Mouse (Mus musculus) limb, embryonic 13.5 days (tissue): Measurements from ENCODE around the gene Ap1m1. TPM values are rescaled to one million over a fixed set of nuclear protein-coding genes. Genes with fewer than 3 reads are reported as not detected.

Source experiments
- ATAC-seq: fragments of 200-750 bp; cut with Nextera tagmentation; 2 replicates; pipeline ENCODE4 v1.8.0; 2017; ENCODE audit warnings: low read depth, moderate number of reproducible peaks, moderate TSS enrichment; ENCODE audit not compliant: low FRiP score
- H3K27ac ChIP-seq: fragments of 300-500 bp; sonication (generic); 2 replicates; pipeline ENCODE4 v1.5.1; 2015; ENCODE audit warnings: inconsistent platforms, mild to moderate bottlenecking, moderate library complexity
- H3K27me3 ChIP-seq: fragments of 300-500 bp; sonication (generic); 2 replicates; pipeline ENCODE4 v1.6.1; 2015; ENCODE audit warnings: mild to moderate bottlenecking, inconsistent platforms
- H3K36me3 ChIP-seq: fragments of 300-500 bp; sonication (generic); 2 replicates; pipeline ENCODE4 v1.6.1; 2015; ENCODE audit warnings: inconsistent platforms, mild to moderate bottlenecking, moderate library complexity
- H3K4me1 ChIP-seq: fragments of 300-500 bp; sonication (generic); 2 replicates; pipeline ENCODE4 v1.6.1; 2015; ENCODE audit warnings: inconsistent platforms
- H3K4me2 ChIP-seq: fragments of 300-500 bp; sonication (generic); replicated peaks from 2 replicates; pipeline ENCODE4 v1.6.1; 2015; ENCODE audit warnings: inconsistent platforms, mild to moderate bottlenecking, moderate library complexity
- H3K4me3 ChIP-seq: fragments of 300-500 bp; sonication (generic); 2 replicates; pipeline ENCODE4 v1.5.1; 2015; ENCODE audit warnings: moderate library complexity, mild to moderate bottlenecking, inconsistent platforms
- H3K9ac ChIP-seq: fragments of 300-500 bp; sonication (generic); 2 replicates; pipeline ENCODE4 v1.6.1; 2015; ENCODE audit warnings: mild to moderate bottlenecking, inconsistent platforms
- H3K9me3 ChIP-seq: fragments of 300-500 bp; sonication (generic); 2 replicates; pipeline ENCODE4 v1.6.1; 2016; ENCODE audit warnings: inconsistent platforms
- WGBS: fragments of 180-500 bp; shearing (Covaris S2); methylation state at CpG from one replicate; pipeline ENCODE4 v1.1.7; 2015; 5-methylcytosine and 5-hydroxymethylcytosine counted together
- polyA plus RNA-seq: library from polyadenylated mRNA; unstranded; fragments of >200 nt; fragmentation: Nextera tagmentation; extraction: Ambion mirVana; gene quantifications from 2 replicates; pipeline ENCODE4 v1.2.1, GENCODE M21; 2015

Ap1m1 gene
- polyA plus RNA-seq, 1 experiment from 2014 or later, result 132 TPM

DNA sequence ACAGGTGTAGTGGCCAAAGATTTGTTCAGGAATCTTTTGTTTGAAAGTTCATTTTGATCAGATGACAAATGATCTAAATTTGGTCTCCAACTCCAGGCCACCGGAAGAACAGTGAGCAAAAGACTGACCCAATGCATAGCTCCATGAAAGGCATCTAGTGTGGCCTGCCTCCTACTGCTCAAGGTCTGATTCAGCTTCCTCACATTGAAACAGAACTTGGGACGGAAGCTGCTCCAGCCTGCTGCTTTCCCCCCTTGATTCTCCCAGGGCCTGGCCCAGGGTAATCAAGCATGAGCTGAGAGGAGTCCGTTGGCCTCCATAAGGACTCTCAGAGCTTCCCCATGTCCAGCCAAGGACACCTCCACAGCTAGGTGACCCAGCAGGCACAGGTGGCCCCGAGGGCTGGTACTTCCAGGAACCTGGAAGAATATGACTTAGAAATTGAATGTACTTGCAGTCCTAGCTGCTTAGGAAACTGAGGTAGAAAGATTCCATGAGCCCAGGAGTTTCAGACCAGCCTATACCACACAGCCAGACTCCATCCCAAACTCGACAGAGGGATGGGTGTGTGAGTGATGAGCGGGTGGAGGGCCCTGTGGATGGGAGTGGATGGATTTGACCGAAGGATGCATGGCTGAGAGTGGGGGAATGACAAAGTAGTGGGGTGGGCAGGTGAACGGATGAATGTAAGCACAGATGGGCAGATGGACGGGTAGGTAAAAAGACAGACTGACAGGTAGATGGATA lies 61.0 kb downstream of the Ap1m1 start:
- Histone ChIP-seq H3K4me1 (peaks cover 15% of the 10 kb centered on the region), H3K27me3 (0 out of 2 replicates have a peak, but pooled peaks cover 5% of the 10 kb centered on the region), H3K27ac (no peak overlapping the region), H3K4me3 (no peak overlapping the region), H3K4me2 (no peak overlapping the region), H3K36me3 (no peaks in the 10 kb centered on the region), H3K9ac (no peak overlapping the region), H3K9me3 (no peaks in the 10 kb centered on the region)
- WGBS, result 80% methylated on average over 9 of the region's 9 CpGs
- ATAC-seq, result no peak

DNA sequence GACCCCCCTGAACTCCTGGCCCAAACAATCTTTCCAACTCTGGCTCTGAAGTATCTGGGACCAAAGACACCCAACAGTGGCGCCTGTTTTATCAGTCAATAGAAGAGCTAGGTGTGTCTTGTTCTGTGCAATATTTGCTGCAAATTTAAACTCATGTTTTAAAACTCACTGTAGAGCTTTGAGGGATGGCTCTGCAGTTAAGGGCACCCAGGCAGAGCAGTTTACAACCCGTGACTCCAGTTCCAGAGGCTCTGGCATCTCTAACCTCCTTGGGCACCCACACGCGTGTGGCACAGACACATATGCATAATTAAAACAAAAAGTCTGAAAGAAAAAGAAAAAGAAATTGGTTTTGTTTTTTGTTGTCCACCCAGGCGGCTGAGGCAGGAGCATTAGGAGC lies 61.7 kb downstream of the Ap1m1 start:
- H3K27ac ChIP-seq, result no peak overlapping the region
- H3K4me1 ChIP-seq, result peaks cover 11% of the 10 kb centered on the region
- WGBS, result 81% methylated on average over 5 of the region's 5 CpGs

GRCm38 (mm10) chr8:72302986-72303612 lies 63.3 kb downstream of the Ap1m1 start:
- Histone ChIP-seq H3K9me3 (no peaks in the 10 kb centered on the region), H3K36me3 (no peaks in the 10 kb centered on the region), H3K4me2 (peak overlapping the region; percentile 16; the same call in 1 of the 2 replicates), H3K4me1 (peaks cover 11% of the 10 kb centered on the region), H3K4me3 (no peak overlapping the region), H3K27ac (peak overlapping the region; percentile 84), H3K9ac (no peak overlapping the region), H3K27me3 (0 out of 2 replicates have a peak, but pooled peaks cover 3% of the 10 kb centered on the region)
- 51% methylated on average over 8 of the region's 8 CpGs for WGBS
- ATAC-seq, result peak; percentile 26

More for the DNA sequence above, 61.7 kb downstream of the Ap1m1 start:
- H3K4me2 ChIP-seq, result no peak overlapping the region
- no peak for ATAC-seq
- no peak overlapping the region for H3K9ac ChIP-seq
- H3K4me3 ChIP-seq, result no peak overlapping the region
- H3K27me3 ChIP-seq, result 0 out of 2 replicates have a peak, but pooled peaks cover 5% of the 10 kb centered on the region
- H3K36me3 ChIP-seq, result no peaks in the 10 kb centered on the region
- H3K9me3 ChIP-seq, result no peaks in the 10 kb centered on the region

- Histone ChIP-seq H3K4me1 (peaks cover 11% of the 10 kb centered on the region), H3K9ac (no peak overlapping the region), H3K4me2 (peak overlapping the region; percentile 16; the same call in 1 of the 2 replicates), H3K9me3 (no peaks in the 10 kb centered on the region), H3K36me3 (no peaks in the 10 kb centered on the region), H3K27ac (peak overlapping the region; percentile 84), H3K27me3 (0 out of 2 replicates have a peak, but pooled peaks cover 3% of the 10 kb centered on the region), H3K4me3 (no peak overlapping the region)
- peak; percentile 38; the same call in 1 of the 2 replicates for ATAC-seq
- WGBS, result 46% methylated on average over 8 of the region's 8 CpGs
Observed at GRCm38 (mm10) chr8:72303633-72304032, 63.8 kb downstream of the Ap1m1 start.

DNA sequence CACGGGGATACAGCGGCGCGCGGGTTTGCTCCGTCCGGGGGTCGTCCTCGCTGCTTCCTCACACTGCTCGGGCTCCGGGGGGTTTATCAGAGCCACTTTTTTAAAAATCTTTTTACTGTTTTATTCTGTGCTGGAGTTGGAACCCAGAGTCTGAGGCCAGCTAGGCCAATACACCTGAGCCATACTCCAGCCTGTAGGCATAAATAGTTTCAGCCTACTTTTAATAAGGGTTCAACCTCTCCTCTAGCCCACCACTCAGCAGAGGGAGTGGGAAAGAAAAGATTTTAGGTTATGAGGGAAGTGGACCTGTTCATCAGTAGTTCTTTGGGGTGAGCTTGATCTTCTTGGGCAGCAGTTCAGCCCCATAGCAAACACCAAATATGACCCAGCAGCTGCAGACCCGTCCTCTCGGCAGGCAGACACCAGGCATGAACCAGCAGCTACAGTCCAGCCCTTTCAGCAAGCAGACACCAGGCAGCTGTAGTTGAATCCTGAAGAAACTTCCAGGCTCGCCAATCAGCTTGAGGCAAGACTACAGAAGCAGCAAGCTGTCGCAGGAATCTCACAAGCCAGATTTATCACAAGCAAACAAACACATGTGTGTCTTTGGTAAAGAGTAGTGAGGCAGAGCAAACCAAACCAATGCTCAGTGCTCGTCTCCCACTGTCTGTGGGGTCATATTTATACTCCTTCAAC lies 65.5 kb downstream of the Ap1m1 start, which contains the start of gene Gm10282:
TSS of gene Gm10282 (minus strand) at position 51 of the 696 bp plus-strand sequence.
- Histone ChIP-seq H3K4me1 (peaks cover 11% of the 10 kb centered on the region), H3K36me3 (no peaks in the 10 kb centered on the region), H3K9ac (no peak within 1 kb of the TSS), H3K27me3 (0 out of 2 replicates have a peak, but pooled peaks cover 3% of the 10 kb centered on the region), H3K4me3 (no peak within 1 kb of the TSS), H3K27ac (no peak within 1 kb of the TSS), H3K9me3 (no peaks in the 10 kb centered on the region), H3K4me2 (no peak within 1 kb of the TSS)
- no peak for ATAC-seq
- WGBS, result 78% methylated on average over 16 of the region's 16 CpGs

DNA sequence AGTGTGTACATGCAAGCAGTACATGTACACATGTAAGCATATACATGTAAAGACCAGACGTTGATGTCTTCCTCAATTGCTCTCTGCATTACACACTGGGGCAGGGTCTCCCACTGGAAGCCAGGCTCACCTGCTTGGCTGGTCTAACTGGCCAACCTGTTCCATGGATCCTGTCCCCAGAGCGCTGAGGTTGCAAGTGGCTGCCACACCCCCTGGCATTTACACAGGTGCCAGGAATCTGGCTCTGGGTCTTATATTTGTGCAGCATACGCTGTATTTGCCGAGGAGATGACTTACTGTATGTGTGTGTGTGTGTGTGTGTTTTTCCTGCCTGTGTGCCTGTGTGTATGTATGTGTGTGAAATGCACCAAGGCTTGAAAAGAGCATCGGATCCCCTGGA lies 67.1 kb downstream of the Ap1m1 start:
- H3K27ac ChIP-seq, result no peak overlapping the region
- WGBS, result 84% methylated on average over 5 of the region's 5 CpGs
- no peak overlapping the region for H3K9ac ChIP-seq
- H3K4me2 ChIP-seq, result no peak overlapping the region
- H3K4me1 ChIP-seq, result peaks cover 13% of the 10 kb centered on the region
- H3K4me3 ChIP-seq, result no peak overlapping the region
- no peak for ATAC-seq
- no peaks in the 10 kb centered on the region for H3K27me3 ChIP-seq
- no peaks in the 10 kb centered on the region for H3K9me3 ChIP-seq
- H3K36me3 ChIP-seq, result no peaks in the 10 kb centered on the region

Other genes starting within 250 kb of the Ap1m1 start
- 0.90 and 0.91 TPM in 2 replicates for gene Cyp4f18, start 230.4 kb upstream of the Ap1m1 start, polyA plus RNA-seq
- gene Olfr372, start 198.8 kb upstream of the Ap1m1 start, polyA plus RNA-seq, result not detected in 2 replicates
- gene Olfr373, start 156.8 kb upstream of the Ap1m1 start, polyA plus RNA-seq, result not detected in 2 replicates
- 0.09 TPM in 1 of 2 replicates, not detected in the other for gene Olfr374, start 133.0 kb upstream of the Ap1m1 start, polyA plus RNA-seq
- gene Tpm4, start 105.0 kb upstream of the Ap1m1 start, polyA plus RNA-seq, result 638 and 655 TPM in 2 replicates
- 121 and 125 TPM in 2 replicates for gene Rab8a, start 78.8 kb upstream of the Ap1m1 start, polyA plus RNA-seq
- gene Hsh2d, start 50.4 kb upstream of the Ap1m1 start, polyA plus RNA-seq, result not detected in 2 replicates
- gene Cib3, start 27.2 kb upstream of the Ap1m1 start, polyA plus RNA-seq, result not detected in 2 replicates
- gene Gm11034, start 26.4 kb upstream of the Ap1m1 start, polyA plus RNA-seq, result not detected in 2 replicates
- 70.5 and 70.6 TPM in 2 replicates for gene Fam32a, start 20.3 kb upstream of the Ap1m1 start, polyA plus RNA-seq
- gene Gm10282, start 65.2 kb downstream of the Ap1m1 start, polyA plus RNA-seq, result 31.7 TPM in 2 replicates
- 7.9 and 8.9 TPM in 2 replicates for gene Klf2, start 79.0 kb downstream of the Ap1m1 start, polyA plus RNA-seq
- gene Eps15l1, start 181.4 kb downstream of the Ap1m1 start, polyA plus RNA-seq, result 61.5 and 65.3 TPM in 2 replicates
- 1.4 and 1.5 TPM in 2 replicates for gene Calr3, start 203.9 kb downstream of the Ap1m1 start, polyA plus RNA-seq
- gene 1700030K09Rik, start 203.9 kb downstream of the Ap1m1 start, polyA plus RNA-seq, result 18.1 and 19.2 TPM in 2 replicates
- gene Cherp, start 235.2 kb downstream of the Ap1m1 start, polyA plus RNA-seq, result 59.1 and 69.8 TPM in 2 replicates